Mouse (Mus musculus): ENCODE data around the gene 2310034G01Rik.

Gene 2310034G01Rik

DNA sequence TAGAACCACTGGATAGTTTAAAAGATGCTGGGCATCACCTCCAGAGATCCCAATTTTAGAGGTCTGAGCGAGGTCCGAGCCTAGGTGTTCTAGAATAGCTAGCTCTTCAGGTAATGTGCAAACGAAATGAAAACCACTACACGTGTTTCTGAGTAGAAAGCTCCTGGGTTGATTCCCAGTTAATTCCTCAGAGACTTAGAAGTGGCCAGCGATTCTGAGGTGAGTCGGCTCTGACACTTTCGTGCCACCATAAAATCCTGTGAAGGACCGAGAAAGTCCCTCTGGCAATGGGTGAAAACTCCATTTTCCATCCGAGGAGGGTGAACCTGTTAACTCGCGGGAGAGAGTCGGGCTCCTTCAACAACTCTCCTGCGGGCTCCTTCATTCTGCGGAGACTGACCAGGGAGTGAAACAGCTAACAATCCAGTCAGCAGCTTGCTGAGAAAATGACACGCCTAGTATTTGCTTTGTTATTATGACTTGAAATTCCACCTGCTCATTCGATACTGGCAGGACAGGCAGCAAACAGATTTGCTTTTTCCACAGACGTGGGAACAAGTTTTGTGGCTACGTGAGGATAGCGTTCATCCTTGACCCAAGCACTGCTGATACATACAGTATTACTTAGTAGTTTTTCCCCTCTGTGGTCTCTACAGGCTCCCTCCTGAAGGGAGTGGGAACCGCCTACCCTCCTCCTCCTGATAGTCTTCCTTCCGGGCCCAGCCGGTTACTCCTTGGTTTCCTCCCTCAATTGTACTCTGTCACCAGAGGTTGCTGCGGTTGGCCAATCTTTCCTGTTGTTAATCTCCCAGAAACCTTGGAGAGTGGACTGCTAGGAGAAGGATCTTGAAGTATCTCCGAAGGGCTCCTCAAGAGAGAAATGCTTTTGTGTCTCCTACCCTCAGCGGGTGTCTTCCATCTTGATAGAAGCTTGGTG is 7.5 kb upstream of the 2310034G01Rik start:
- 26% methylated on average over 25 of the region's 25 CpGs for WGBS

DNA sequence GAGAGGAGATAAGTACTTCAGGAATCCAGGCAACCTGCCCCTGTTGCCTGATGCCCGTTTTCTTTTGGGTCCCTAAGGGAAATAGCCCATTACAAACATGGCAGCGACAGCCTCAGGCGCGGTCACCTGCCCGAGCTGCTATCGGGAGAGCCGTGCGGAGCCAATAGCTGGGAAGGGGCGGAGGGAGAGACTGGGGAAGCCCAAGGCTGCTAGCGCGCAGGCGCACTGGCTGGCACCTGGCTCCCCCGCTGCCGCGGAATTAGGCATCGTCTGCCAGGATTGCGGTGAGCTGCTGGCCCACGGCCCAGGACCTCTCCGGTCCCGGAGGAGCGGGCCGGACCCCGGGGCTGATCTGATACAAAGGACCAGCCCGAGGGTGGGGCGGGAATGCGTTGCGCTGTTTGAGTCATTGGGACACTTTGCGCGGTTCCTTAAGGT is 6.6 kb upstream of the 2310034G01Rik start:
- under 1% methylated on average over 29 of the region's 29 CpGs for WGBS

DNA sequence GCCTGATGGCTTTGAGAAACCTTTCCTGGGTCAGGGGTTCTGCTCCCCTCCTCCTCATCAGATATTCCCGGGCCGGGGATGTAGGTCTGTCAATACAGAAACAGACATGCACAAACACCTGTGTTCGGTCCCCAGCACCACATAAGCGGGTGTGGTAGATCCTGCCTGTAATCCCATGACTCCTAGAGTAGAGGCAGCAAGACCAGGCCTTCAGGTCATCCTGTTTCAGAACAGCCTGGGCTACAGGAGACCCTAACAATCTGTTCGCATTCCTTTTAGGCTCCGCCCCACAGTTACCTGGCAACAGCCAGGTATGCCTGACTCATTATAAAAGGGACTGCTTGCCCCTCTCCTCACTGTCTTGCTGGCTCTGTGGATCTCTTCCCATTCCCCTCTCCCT is 552 bp downstream of the 2310034G01Rik start:
- WGBS = 24% methylated on average over 6 of the region's 6 CpGs

DNA sequence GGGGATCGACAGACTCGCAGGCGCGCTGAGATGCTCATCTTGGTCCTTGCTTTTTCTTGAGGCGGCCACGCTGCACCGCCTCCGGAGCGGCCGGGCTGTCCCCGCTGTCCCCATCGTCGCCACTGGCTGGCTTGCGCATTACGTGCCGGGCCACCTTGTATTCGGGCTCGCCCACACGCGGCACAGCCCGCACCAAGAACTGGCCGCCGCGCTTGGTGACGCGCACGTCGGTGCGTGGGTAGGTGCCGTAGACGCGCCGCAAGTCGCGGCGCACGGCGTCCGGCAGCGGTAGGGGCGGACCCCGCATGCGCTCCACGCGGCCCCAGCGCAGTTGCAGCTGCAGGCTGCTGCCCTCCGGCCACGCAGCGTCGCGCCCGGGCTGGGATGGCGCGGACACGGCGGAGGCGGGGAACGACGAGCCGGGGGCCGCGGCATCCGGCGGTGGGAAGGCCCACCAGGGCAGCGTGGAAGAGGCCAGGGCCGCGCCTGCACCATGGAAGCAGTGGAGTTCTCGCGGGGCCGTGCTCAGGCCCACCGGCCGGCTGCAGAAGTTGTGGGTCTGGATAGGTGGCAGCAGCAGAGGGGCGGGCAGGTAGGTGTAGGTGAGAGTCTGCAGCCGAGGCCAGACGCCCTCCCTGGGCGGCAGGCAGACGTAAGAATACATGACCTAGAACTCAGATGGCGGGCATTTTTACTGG is 1.2 kb downstream of the 2310034G01Rik start:
- under 1% methylated on average over 78 of the region's 78 CpGs for WGBS

DNA sequence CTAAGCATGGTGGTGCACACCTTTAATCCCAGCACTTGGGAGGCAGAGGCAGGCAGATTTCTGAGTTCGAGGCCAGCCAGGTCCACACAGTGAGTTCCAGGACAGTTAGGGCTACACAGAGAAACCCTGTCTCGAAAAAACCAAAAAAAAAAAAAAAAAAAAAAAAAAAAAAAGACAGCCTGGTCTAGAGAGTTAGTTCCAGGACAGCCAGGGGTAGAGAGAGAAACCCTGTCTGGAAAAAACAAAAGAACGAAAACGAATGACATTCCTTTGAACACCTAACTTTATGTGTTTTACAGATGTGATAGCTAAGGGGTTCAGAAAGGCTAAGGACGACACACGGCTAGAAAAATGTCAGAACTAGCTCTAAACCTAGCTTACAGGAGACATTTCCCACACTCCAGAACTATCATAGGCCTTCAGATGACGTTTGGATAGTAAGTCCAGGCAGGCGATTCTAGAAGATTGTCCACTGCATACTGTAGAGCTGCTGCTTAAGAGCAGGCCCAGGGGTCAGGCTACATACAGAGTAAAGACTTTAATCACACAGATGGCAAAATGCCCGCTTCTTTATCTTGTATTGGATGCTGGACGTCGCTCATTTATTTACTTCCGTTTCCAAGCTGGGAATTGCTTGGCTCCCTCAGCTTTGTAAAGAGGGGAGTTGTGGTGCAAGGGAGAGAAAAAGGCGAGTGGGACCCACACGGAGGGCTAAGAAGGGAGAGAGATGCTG is 2.0 kb downstream of the 2310034G01Rik start:
- 18% methylated on average over 14 of the region's 14 CpGs for WGBS

DNA sequence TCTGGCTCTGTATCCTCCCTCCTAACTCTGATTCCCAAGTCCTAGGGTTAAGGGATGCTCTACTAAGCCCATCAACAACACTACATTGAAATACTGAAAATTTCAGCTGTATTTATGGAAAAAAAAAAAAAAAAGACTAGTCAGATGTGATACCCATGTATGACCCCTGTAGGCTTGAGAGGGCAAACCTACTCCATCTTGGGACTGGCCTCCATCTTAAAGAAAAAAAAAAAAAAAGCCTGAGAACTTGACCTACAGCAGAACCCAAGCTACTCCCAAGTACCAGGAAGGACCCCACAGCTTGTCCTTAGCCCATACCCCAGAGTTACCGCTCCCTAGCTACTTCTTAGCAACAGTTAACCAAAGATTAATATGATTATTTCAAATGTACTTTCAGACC is 3.0 kb downstream of the 2310034G01Rik start:
- WGBS = 97% methylated on average over 1 of the region's 1 CpGs

DNA sequence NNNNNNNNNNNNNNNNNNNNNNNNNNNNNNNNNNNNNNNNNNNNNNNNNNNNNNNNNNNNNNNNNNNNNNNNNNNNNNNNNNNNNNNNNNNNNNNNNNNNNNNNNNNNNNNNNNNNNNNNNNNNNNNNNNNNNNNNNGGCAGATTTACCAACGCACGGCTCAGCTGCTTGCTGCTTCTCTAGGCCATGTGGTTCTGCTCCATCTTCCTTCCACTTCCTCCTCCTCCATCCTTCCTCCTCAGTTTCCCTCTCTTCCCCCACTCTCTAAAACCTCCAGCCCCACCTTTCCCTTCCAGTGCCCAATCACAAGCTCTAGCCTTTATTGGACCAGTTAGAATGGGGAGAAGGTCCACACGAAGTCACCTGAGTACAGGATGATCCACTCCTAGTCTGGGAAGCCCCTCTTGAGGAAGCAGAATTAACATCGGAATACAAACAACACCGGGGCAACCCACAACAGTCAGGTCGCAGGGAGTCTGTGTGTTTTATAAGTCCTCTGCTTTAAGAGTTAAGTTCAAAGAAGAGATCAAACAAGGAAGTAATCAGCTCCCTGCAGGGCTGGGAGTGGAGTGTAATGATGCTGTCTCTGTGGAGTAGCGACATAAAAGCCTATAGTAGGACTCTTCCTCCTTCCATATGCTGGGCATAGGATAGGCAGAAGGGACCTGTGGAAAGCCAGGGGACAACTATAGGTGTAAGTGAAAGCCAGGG is 5.2 kb downstream of the 2310034G01Rik start:
- WGBS = 31% methylated on average over 7 of the region's 7 CpGs

DNA sequence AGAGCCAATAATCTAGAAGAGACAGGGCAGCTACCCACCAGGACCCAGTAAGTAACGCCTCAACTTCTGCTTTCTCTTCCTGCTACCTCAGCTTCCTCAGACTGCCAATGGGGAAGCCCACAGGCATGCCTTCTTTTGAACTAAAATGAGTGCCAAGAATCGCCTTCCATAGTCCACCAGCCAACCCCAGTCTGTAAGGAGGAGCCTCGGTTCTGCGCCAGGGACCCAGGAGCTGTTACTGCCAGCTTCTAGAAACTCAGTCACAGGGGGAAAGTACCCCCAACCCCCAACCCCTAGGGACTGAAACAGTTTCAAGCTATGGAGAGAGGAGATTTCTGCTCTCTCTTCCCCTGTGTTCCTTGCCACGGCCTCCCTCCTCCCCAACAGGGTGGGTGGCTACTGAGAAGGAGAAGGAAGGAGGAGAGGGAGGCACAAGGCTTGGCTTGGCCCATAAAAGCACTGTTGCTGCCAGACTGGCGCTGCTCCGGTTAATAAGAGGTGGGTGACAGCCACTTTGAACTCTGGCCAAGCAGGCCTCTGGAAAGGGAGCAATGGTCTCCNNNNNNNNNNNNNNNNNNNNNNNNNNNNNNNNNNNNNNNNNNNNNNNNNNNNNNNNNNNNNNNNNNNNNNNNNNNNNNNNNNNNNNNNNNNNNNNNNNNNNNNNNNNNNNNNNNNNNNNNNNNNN is 10.7 kb downstream of the 2310034G01Rik start:
- WGBS = 21% methylated on average over 7 of the region's 7 CpGs

DNA sequence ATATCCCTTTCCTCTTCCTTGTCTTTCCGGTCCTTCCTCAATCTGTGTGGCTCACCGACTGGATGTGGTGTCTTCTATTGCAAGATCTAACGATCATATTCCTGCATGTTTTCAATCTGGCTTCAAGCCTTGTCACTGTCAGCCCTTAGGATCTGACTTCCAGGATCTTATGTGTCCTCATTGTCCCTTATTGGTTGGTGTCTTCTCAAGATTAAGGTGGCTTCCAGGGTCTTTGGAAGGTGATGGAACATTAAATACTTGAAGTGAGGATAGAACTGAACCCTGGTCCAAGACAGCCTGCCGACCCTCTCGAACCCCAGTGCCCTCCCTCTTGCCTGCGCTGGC is 11.2 kb downstream of the 2310034G01Rik start:
- 11% methylated on average over 6 of the region's 6 CpGs for WGBS

DNA sequence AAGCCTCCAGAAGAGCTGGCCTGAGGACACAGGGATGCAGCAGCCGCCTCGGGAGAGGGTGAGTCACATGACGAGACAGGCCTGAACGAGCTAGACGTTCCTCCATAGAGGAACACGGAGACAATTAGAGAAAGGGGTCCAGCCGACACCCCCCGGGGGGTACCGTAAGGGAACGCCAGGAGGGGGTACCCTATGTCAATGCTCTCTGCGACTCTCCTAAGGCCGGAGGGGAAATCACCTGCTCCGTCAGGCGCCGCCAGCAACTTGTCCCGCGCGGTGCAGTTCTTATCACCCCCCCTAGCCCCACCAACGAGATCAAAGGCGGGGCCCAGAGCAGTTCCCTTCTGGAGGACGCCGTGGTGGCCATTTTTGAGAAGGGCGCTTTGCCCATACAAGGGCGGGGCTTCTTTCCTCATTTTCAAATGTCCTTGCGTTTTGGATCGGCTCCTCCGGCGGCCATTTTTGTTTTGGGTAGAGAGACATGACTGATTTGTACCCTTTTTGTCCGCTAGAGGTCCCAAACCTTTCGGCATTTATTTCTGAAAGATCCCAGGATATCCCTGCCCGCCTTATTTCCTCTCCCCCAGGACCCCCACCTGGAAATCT is 11.7 kb downstream of the 2310034G01Rik start, which contains the start of gene Cuedc2:
Gene Cuedc2, minus strand, starts transcription at position 372 of the 606 bp plus-strand sequence.
- WGBS = 1% methylated on average over 31 of the region's 31 CpGs

DNA sequence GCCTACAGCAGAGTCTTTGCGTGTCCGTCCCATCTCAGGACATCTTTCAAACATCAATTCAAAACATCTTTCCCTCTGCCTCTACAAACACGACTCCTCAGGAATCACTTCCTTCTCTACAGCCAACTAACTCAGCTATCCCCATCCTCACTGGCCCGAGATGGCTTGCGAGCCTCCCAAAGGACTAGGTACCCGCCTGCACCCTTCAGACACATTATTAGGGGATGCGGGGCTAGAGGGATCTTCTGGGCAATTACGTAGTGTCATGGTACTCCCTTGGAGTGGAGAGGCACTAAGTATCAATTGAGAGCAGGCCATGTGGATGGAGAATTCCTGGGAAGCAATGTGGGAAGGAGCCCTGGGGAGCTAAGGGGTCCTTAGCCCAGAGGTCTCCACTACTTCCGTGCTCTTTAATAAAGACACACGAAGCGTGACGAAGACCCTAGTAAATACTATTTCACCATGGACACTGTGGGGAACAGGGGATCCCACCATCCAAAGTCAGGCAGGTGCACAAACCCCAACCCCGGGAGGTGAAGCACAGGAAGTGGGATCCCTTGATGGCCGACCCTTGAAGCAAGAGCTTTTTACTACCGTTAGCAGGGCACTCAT is 12.3 kb downstream of the 2310034G01Rik start:
- 21% methylated on average over 15 of the region's 15 CpGs for WGBS

DNA sequence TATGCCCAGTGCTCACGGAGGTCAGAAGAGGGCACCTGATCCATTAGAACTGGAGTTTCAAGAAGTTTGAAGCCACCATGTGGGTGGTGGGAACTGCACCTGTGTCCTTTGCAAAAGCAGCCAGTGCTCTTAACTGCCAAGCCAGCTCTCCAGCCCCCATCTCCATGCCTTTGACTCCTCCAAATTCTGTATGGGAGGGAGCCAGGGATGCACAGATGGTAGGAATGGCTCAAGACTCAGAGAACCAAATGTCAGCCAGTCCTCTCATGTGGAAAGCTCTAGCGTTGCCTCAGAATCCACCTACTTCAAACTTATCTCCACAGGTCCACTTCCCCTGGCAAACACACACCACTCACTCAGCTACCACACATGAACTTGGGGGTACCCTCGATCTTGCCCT is 16.2 kb downstream of the 2310034G01Rik start:
- WGBS = 74% methylated on average over 3 of the region's 3 CpGs

DNA sequence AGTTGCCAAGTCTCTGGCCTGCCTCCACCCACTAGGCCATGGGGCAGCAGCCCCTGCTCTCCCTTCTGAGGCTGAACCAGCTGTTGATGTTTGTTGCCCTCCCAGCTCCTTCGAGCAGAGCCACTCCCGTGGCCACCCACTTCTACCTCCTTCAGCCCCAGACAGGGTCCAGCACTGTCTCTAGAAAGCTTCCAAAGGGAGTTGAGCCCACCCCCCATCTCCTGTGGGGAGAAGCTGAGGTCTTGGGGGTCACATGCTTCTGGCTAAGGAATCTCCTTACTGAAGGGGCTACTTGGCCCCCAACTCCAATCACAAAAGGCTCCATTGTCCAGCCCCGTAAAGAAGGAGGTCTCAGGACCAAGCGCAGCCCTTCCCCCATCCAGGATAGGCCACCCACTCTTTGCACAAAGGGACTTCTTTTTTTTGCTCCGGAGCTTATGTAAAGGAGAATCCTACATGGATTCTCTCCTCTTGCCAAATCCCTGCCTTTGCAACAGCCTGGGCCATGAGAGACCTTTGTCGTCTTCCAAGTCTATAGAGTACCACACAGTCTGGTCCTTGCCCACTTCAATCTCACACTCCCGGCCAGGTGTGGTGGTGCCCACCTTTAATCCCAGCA is 17.3 kb downstream of the 2310034G01Rik start:
- WGBS = 22% methylated on average over 7 of the region's 7 CpGs

DNA sequence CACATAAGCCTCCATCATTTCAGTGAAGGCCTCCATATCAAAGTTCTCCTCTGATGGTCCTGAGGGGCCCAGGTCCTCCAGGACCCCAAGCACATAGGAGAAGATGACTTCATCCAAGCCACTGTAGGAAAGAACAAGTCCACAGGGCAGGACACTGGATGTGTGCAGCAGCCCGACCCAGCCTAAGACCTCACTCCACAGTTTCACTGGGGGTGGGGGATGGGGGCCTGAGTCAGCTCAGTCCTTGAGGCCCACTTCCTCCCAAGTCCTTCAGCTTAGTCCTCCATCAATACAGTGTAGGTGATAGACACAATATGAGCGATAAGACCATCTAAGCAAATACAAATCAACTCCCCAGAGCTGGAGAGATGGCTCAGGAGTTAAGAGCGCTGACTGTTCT is 18.2 kb downstream of the 2310034G01Rik start:
- 76% methylated on average over 3 of the region's 3 CpGs for WGBS

DNA sequence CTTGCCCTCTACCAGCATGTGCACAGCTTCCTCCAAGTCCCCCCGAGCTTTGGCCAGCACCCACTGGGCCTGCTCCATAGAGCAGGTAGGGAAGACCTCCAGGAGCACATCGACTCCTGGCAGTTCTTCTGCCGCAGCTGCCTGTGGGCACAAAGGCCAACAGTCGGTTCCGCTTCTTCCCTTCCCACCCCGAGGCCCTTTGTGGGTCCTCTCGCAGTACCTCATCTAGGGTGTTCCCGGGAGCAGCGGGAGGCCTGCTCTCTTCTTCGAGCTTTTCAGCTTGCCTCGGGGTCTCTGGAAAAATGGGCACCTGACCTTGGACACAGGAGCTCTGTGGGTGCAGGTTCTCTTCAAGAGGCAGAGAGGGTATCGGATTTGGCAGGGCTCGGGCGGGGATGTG is 18.8 kb downstream of the 2310034G01Rik start:
- whole genome bisulfite sequencing = 89% methylated on average over 14 of the region's 14 CpGs

DNA sequence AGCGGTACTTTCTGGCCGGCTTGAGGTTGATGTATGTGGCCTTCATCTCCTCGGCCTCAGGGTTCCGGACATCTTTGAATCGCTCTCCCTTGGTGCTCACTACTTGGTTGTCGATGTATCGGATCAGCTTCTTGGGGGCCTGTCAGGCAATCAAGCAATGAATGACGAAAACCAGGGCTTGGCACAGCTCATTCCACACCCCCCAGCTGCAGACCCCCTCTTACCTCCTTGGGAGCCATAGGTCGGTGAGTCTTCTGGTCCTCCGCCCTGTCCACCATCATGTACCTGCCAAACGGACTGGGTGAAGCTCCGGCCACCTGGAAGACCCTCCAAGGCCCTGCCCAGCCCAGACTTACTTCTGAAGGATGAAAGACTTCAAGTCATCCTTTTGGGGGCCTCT is 19.4 kb downstream of the 2310034G01Rik start:
- 92% methylated on average over 12 of the region's 12 CpGs for WGBS

DNA sequence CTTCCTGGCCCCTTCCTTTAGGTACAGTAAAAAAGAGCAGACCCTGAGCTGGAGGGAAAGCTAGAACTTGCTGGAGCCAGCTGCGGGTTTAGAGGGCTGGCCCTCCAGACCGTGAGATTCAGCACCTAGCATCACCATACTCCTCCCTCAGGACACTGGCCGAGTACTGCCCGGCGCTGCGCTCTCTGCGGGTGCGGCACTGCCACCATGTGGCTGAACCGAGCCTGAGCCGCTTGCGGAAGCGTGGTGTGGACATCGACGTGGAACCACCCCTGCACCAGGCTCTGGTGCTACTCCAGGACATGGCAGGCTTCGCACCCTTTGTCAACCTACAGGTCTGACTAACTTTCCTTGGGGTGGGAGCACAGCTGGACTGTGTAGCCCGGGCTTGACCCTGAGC is 20.2 kb downstream of the 2310034G01Rik start:
- 2% methylated on average over 16 of the region's 16 CpGs for WGBS

DNA sequence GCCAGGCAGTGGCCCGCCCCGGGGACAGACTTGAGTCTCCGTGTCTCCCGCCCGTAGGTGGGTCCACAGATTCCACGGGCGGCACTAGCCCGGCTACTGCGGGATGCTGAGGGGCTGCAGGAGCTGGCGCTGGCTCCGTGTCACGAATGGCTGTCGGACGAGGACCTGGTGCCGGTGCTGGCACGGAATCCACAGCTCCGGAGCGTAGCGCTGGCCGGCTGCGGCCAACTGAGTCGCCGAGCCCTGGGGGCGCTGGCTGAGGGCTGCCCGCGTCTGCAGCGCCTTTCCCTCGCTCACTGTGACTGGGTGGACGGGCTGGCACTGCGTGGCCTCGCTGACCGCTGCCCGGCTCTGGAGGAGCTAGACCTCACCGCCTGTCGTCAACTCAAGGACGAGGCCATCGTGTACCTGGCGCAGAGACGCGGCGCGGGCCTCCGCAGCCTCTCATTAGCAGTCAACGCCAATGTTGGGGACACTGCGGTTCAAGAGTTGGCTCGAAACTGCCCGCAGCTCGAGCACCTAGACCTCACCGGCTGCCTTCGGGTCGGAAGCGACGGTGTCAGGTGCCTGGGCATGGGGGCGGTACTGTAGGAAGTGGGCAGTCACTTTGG is 21.0 kb downstream of the 2310034G01Rik start:
- WGBS = 2% methylated on average over 54 of the region's 54 CpGs
